Mouse (Mus musculus): Measurements from ENCODE around the gene Ppp2r1b. TPM values are rescaled to one million over a fixed set of nuclear protein-coding genes. Genes with fewer than 3 reads are reported as not detected.

Ppp2r1b gene
- total RNA-seq, 1 experiment from 2014 or later = 29.6 TPM

- no peak for DNase-seq
These were observed 9.0 kb upstream of the Ppp2r1b start for GRCm38 (mm10) chr9:50836097-50836496.

- DNase-seq = no peak
These were observed 3.9 kb upstream of the Ppp2r1b start for GRCm38 (mm10) chr9:50841079-50841789.

GRCm38 (mm10) chr9:50845547-50845946, 446 bp downstream of the Ppp2r1b start:
- no peak for DNase-seq

GRCm38 (mm10) chr9:50847133-50847532, 2.0 kb downstream of the Ppp2r1b start:
- DNase-seq = no peak

GRCm38 (mm10) chr9:50847606-50848368, 2.7 kb downstream of the Ppp2r1b start:
- no peak for DNase-seq

GRCm38 (mm10) chr9:50848821-50849220, 3.7 kb downstream of the Ppp2r1b start:
- DNase-seq = no peak

GRCm38 (mm10) chr9:50849249-50849648, 4.1 kb downstream of the Ppp2r1b start:
- DNase-seq = peak; percentile 89

GRCm38 (mm10) chr9:50849755-50850154, 4.7 kb downstream of the Ppp2r1b start:
- DNase-seq = no peak

- DNase-seq = no peak
These were observed 5.2 kb downstream of the Ppp2r1b start for GRCm38 (mm10) chr9:50850271-50850670.

GRCm38 (mm10) chr9:50850713-50851112, 5.6 kb downstream of the Ppp2r1b start:
- no peak for DNase-seq

- DNase-seq = peak; percentile 24
These were observed 7.7 kb downstream of the Ppp2r1b start for GRCm38 (mm10) chr9:50852634-50853349.

GRCm38 (mm10) chr9:50854376-50854775, 9.3 kb downstream of the Ppp2r1b start:
- DNase-seq = no peak

GRCm38 (mm10) chr9:50855133-50855766, 10.1 kb downstream of the Ppp2r1b start:
- no peak for DNase-seq

- DNase-seq = no peak
These were observed 10.7 kb downstream of the Ppp2r1b start for GRCm38 (mm10) chr9:50855780-50856179.

- peak; percentile 94 for DNase-seq
These were observed 11.4 kb downstream of the Ppp2r1b start for GRCm38 (mm10) chr9:50856341-50857081.

GRCm38 (mm10) chr9:50857082-50857641, 12.1 kb downstream of the Ppp2r1b start:
- DNase-seq = peak; percentile 54

GRCm38 (mm10) chr9:50858681-50859080, 13.6 kb downstream of the Ppp2r1b start:
- no peak for DNase-seq

- no peak for DNase-seq
These were observed 16.2 kb downstream of the Ppp2r1b start for GRCm38 (mm10) chr9:50861119-50861839.

- no peak for DNase-seq
These were observed 18.7 kb downstream of the Ppp2r1b start for GRCm38 (mm10) chr9:50863824-50864223.

GRCm38 (mm10) chr9:50864877-50865276, 19.8 kb downstream of the Ppp2r1b start:
- no peak for DNase-seq

GRCm38 (mm10) chr9:50865803-50866202, 20.7 kb downstream of the Ppp2r1b start:
- no peak for DNase-seq

Measured in adrenal gland, postnatal 25 days (tissue).